Mouse (Mus musculus) lung, adult 18-20 months (tissue): ENCODE results near the gene Atp6v0e.

ENCODE experiments used
- DNase-seq, 2 experiments: peaks; one replicate each; pipeline ENCODE4 v3.0.0; 2022; ENCODE audit warnings: mixed read lengths in 2 of 2

Atp6v0e gene

DNA sequence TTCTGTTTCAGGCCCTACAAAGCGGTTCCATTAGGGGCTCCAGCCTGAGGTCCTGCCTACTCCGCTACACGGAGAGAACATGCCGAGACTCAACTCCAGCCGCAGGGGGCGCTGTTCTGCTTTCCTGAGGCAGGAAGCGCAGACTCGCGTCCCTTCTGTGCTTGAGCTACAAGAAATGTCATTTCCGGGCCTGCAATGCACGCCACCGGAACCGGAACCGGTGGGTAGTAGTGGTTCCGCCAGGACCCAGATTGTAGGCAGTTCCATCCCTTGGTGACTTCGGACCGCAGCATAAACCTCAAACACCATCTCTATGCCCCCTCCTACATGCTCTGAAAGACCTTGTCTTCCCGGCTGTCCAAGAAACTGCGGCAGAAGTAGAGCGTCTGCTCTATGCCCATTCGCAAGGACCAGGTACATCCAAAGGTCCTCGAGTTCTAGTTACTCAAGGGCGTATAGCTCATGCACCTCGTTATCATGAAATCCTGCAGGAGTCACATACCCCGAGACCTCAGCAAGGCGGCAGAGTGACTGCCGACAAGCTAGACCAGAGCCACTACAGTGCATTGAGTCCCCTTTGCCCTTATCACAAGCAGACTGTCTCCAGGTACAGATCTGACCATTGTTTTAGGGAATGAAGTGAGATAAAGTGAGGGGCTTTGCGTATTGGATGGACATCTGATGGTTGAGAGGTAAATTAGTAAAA lies at the start of gene Atp6v0e:
Gene Atp6v0e (plus strand): TSS at position 254 of the 706 bp plus-strand sequence.
- DNase-seq: peak; percentile 93 to 96

DNA sequence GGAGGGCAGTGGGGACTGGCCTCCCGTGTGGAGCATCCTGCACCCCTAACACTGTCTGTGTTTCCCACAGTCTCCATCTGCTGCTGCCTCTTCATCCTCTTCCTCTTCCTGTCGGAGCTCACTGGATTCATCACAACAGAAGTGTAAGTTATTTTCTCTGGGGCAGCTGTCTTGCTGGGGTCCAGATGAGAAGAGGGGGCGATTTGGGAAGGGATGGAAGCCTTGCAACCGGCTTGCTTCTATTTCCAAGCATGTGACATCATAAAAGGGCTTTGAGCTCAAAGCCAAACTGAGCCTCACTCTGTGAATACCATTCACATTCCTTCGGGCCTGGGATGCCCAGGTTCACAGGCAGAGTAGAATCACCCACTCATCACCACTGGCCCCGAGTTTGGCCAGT lies 48.7 kb upstream of the Atp6v0e start:
- no peak for DNase-seq

DNA sequence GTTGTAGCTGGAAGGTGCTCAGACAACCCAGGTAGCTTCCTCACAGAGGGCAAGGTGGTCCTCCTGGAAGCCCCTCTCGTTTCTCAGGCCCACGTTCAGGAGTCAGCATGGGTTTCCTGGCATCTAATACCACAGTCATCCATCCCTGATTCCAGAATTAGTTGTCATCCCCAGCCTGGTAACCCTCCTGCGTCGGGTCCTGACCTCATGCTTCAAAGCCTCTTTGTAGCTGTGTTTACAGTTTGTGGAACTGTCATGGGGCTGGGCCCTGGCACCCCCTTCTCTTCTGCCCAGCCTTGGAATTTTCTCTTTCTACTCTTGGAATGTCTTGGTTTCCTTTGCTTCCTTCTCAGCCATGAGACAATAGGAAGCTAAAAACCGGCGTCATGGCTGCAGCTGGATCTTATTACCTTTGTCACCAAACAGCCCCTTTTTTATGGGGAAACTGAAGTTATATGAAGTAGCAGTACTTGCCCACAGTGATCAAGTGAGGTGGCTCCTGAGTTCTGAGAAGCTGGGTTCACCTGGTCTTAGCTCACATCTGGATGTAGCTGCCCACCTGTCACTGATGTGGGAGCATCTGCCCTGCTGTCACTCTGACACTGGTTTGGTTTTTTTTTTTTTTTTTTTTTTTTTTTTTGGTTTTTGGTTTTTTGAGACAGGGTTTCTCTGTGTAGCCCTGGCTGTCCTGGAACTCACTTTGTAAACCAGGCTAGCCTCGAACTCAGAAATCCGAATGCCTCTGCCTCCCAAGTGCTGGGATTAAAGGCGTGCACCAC lies 48.1 kb upstream of the Atp6v0e start:
- DNase-seq: no peak

DNA sequence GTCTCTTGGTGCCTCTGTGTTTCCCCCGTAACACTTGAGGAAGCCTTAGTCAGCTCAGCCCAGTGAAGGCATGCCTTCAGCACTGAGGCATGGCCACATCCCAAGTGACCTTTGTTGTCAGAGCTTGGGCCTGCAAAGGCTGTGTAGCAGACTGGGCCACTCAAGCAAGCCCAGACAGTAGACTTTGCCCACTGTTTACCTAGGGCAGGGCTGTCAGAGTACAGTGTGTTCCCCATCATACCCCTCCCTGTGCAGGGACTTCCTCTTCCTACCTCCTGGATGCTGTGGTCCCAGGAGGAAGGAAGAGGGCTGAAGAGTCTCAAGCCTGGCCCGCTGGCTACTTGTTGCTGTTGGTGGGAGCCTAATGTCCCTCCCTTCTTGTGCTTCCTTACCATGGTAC lies 46.3 kb upstream of the Atp6v0e start:
- DNase-seq: peak; percentile 83 to 92

DNA sequence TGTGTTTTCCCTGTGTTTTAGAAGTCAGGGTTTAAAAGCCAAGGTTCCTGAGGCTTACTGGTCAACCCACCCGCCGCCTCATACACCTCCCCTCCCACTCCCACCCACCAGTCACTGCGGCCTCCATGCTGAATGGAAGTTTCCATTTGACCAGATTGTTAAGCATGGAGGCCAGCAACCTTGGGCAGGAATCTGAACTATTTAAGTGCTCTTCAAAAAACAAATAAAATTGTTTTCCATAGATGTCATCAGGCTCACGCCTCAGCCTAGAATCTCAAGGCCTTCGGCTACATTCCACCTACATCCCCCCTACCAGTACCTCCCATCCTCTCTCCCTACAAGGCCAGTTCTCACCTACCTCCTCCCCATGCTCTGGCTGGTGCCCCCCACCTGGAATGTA lies 44.5 kb upstream of the Atp6v0e start:
- peak in 1 of 2 experiments; percentile 58 for DNase-seq

DNA sequence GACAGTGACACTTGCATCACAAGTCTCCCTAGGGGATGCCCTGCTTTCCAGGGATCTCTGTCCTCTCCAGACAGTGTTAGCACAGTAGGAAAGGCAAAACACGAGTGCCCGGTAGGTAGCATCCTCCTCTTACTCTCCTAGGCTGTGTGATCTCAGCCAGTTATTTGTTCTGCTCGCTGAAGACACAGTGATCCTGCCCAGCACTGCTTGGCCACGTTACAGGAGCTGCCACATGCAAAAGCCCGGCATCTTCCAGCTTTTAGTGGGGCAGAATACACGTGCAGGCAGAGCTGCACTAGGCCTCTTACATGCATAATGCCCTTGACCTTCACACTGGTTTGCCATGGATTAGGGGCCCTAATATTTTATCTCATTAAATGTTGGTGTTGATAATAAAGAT lies 43.5 kb upstream of the Atp6v0e start:
- no peak for DNase-seq

DNA sequence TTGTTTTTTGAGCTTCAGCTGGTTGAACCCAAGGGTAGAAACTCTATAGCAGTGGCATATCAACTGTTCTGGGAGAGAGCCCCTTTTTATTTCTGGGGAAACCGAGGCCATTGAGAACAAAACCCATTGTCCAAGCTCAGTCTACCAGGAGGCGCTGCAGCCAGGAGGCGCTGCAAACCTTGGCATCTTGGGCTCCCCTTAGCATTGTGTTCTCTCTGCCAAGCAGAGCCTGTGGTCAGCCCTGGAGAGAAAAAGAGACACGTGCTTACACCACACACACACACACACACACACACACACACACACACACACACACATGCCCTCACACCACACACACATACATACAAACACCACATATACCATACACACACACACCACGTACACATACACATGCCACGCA lies 42.7 kb upstream of the Atp6v0e start:
- no peak for DNase-seq

DNA sequence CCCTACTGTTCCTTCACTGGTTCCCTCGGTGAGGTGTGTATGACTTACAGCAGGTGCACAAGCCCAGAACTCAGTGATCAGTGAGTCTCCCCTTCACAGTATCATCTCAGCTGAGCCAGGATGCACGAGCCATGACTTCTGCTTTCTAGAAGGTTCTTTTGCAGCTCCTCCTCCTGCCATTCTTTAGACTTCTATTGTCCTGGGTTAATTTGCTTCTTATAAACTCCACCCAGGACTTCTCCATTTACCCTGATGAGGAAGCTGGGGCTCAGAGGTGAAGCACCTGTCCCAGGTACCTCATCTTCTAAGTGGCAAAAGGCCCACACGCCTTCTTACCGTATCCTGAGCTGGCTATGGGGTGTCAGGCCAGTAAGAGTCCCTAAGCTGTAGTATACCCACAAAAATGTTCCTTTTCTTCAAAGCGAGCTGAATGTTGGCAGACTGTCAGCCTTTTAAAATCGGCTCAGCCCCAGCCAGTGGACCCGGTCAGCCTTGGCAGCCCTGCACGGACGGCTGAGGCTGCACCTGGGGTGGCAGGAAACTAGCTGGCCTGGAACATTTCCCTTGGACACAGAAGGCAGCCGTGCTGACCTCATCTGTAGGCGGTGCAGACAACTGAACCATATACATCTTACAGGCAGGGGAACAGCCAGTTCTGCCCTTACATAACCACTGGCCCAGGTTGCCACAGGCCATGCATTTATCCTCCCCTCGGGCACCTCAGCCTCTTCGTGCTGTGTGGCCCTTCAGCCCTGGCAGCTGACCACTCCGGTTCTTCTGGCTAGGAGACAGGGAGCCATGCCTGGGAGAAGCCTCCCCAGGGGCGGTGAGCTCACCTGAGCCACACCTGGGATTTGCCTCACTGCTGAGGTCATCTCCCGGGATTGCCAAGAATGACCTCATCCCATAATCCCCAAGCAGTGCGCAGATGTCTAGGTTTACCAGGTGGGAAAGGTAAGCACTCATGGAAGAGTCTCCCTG lies 42.0 kb upstream of the Atp6v0e start:
- DNase-seq: peak; percentile 85 to 92

DNA sequence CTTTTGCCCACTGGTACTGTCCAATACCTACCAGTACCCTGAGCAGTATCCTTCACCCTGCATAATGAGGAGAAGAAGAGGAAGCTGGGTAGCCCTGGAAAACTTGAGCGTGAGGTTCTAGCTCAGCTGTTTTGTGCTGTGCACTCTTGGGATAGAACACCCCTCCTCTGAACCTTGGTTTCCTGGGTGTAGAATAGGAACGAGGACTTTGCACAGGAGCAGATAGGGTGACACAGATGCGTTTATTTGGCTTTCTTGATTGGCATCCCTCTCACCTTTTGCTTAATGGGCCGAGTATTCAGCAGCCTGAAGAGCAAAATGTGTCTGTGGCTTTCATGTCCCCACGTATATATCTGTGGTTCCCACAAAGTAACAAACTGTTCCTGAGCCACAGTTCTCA lies 41.1 kb upstream of the Atp6v0e start:
- no peak for DNase-seq

DNA sequence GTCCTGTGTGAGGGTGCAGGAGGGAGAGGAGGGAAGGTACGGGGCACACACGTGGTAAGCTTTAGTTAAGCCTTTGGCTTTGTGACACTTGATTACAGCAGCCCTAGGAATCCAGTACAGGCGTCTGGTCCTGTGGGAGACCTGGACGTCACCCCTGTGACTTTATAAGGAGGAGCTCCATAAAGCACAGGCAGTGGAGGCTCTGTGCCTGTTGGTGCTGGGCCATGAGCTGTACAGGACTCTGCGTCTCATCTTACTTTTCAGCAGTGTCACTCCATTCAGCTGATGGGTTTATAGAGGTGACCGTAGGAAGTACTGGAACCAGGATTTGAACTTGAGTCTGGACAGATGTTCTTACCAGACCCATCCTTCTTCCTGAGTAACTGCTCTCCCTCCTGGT lies 39.0 kb upstream of the Atp6v0e start:
- DNase-seq: no peak

DNA sequence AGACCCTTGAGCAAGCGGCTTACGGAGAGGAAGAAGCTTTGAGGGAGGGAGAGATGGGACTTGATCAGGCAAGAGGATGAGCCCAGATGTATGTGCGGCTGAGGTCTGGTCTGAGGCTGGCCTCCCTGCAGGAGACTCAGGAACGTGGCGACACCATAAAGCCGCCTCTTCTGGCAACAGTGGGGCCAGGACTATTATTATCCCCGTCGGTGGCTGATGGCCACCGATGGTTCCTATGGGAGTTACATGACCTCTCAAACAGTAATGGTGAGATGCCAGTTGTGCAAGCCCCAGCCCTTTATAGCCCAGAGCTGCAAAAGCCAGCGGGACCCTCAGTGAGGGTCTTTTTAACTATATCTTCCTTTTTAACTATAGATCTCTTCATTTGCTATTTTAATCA lies 38.0 kb upstream of the Atp6v0e start:
- DNase-seq: no peak

DNA sequence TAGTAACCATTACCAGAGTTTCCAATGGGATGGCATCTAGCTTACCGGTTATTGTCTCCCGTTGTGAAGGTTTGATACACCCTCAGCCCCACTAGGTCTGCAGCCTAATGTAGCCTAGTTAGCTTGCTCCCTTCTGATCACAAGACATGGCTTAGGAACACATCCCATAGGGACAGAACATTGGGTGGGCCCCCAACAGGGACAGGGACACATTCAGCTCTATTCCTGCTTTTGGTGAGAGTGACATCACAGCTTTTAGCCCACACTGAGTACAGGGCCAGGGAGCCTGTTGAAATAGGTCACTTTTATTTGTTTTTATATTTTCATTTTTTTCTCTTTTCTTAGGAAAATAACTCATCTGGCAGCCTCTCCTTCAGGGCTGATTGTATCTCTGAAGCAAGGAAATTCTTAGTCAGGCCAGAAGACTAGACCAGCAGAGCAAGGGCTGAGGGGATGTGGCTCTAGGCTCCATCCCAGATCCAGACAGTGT lies 37.5 kb upstream of the Atp6v0e start:
- no peak for DNase-seq

DNA sequence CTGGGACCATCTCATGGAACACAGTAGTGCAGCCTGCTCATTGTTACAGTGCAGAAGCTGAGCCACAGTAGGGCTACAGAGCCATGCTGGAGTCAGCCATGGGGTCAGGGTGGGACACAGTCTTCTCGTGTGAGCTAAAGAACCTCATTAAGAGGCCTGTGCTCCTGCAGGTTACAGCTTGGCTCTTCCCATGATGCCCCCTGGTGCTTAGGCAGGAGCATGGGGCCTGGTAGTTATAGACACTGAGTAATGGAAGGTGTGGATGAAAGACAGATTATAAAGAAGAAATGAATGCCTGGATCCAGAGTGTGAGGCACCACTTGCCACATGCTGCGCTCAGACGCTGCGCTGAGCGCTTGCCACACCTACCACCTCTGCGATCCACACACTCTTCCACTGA lies 34.6 kb upstream of the Atp6v0e start:
- DNase-seq: no peak

DNA sequence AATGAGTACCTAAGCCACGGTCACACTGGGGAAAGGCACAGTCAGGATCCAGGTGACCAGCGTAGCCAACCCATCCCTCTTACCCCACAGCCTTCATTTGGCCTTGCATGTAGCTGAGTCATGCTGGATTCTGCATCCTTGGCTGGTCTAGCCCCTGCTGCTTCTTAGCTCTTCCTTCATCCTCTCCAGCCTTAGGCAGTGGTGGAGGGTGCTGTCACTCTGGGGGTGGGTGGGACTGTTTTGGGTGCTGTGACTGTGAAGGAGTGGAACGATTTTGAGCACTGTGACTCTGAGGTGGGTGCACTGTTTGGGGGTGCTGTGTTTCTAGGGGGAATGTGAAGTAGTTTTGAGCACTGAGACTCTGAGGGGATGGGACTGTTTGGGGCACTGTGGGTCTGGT lies 34.1 kb upstream of the Atp6v0e start:
- no peak for DNase-seq

DNA sequence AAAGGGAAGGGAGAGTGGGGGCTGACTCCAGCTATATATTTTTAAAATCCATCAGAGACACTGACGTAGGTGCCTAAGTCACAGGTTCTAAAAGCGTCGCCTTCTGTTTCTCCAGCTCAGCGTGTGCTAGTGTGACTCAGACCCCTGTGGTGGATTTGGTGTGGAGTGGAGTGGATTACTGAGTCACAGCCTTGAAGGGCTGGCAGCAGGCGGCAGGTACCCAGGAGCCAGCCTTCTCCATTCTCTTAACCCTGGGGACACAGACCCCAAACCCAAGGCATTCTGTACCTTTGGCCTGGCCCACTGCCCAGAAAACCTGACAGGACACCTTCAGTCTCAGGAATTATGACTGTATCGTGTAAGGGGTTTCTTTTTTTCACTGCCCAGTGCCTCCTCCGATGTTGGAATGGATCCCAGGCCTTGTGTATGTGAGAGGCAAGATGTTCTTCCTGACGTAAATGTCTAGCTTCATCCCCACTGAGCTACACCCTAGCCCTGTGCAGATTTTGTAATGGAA lies 31.2 kb upstream of the Atp6v0e start:
- no peak for DNase-seq

DNA sequence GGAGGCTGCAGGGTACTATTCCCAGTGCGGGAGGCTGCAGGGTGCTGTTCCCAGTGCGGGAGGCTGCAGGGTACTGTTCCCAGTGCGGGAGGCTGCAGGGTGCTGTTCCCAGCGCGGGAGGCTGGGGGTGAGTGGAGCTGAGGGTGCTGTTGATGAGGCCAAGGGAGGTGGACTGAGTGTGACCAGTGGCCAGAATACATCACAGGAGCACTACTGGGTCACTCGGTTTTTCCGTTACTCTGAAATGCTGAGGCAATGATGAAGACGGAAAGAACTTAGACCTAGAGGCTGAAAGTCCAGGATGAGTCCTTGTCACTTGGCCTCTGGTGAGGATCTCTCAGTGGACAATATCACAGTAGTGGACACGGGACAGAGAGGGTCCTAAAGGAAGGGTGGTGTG lies 29.8 kb upstream of the Atp6v0e start:
- no peak for DNase-seq

DNA sequence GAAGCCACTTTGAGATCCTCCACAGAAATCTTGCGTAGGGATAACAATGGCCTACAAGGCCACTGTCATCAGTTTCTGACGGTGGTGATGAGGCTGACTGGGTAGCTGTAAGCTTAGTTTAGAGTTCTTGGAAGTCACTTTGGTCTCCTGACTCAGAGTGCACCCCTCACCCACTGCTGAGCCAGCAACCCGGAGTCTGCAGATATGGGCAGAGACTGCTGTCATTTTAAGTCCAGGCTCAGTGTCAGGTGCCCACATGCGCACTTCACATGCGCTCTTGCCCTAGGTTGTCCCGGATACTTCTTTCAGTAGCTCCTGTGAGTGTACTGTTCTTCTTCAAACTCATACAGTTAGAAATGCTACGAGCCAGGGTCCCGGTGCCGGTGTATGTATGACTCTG lies 29.1 kb upstream of the Atp6v0e start:
- DNase-seq: no peak

DNA sequence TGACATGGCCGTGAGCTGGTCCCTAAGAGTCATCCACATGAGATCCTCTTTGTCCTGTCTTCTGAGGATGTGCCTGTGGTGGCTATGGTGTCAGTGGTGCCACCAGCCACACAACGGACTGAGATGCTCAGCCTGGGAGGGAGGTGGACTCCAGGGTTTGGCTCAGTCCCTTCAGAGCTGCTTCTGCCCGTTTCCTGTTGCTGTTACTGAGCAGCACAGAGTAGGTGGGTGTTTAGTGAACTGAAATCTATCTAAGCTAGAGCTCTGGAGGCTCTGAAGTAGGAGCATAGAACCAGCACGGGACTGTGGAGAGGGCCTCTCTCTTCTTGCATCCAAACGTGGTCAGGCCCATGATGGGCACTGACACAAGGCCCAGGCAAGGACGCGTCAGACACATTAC lies 28.5 kb upstream of the Atp6v0e start:
- DNase-seq: no peak

DNA sequence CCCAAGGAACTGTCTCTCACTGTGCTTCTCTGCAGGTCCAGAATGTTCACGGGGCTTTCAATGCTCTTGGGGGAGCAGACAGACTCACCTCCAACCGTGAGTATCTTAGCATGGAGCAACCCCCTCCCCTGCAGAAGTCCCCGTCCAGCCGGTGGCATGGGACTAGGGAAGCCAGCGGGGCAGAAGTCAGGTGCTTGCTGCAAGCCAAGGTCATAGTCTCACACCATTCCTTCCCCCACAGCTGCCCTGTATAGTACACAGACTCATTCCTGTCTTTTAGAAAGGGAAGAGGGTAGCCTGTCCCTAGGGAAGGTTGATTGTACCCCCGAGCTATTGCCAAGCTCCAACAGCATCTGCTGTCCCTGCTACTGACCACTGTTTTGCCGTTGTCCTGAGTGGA lies 27.1 kb upstream of the Atp6v0e start:
- no peak for DNase-seq

DNA sequence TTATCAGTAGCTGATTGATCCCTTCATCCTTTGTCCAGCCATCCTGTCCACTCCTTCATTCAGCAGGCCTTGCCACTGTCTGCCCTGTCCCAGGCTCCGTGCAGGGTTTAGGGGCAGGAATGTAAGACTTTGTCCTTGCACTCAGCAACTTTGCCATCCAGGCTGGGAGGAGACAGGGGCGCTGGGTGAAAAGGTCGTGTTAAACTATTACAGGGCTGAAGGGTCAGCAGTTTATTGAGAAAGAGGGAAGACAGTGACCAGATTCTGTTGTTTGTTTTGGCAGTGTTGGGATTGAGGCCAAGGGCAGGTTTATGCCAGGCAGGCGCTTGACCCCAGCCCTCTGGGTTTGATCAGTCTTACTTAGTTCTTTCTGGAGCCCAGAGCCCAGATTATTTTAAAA lies 25.2 kb upstream of the Atp6v0e start:
- DNase-seq: peak in 1 of 2 experiments; percentile 50

DNA sequence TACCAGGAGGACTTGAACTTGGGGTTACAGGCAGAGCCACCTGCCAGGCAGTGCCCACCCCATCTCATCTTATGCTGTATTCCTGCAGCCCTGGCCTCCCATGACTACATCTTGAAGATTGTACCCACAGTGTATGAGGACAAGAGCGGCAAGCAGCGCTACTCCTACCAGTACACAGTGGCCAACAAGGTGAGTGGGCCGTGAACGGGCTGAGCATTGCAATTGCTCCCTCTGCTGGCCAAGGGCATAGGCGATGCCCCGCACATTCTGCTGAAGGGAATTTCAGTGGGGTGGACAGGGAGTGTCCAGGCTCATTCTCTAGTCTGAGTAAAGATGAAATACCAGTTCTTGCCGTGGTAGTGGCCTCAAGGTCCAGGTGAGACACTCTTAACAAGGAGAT lies 24.4 kb upstream of the Atp6v0e start:
- peak; percentile 80 to 87 for DNase-seq

DNA sequence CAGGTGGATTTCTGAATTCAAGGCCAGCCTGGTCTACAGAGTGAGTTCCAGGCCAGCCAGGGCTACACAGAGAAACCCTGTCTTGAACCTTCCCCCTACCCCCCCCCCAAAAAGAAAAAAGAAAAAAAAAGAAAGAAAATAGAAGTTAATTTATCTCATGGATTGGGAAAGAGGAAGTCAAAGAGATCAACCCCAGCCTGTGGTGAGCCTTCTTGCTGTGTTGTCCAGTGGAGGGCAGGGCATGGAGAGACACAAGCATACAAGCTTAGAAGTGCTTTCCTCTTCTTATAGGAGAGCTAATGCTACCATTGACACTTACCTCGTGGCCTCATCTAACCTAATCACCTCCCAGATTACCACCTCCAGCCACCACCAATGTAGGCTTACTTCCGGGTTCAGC lies 23.2 kb upstream of the Atp6v0e start:
- no peak for DNase-seq

DNA sequence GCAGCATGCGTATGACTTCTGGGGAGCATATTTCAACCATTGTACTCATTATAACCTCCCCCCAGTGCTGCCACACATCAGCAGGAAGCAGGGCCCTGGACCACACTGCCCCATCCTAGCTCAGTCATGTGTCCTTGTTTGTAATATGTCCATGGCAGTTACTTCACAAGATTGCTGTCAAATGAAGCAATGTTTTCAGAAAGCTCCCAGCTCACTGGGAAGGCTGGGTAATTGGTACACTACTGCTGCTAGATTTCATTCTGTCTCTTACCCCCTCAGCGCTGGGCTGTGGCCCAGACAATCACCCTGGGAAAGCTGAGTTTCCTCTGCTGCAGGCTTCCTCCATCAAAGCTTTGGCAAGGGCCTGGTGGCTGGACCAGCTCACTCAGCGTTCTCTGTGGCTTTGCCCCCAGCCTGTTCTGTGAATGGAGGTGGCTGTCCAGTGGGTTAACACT lies 22.7 kb upstream of the Atp6v0e start:
- DNase-seq: peak; percentile 45 to 53
